Mouse (Mus musculus) gastrocnemius, adult 8-10 months (tissue): ENCODE results near the gene Gm10577. TPM values are rescaled to one million over a fixed set of nuclear protein-coding genes. Genes with fewer than 3 reads are reported as not detected.

Source experiments
- DNase-seq, 2 experiments: peaks; one replicate each; pipeline ENCODE4 v3.0.0; 2022; ENCODE audit warnings: low spot score in 2 of 2
- total RNA-seq, 4 experiments: library from RNA; stranded (reverse); gene quantifications; 2 replicates each; pipeline ENCODE4 v1.2.4; 2022

Gm10577 gene
- total RNA-seq, 4 experiments from 2014 or later, result not detected

DNA sequence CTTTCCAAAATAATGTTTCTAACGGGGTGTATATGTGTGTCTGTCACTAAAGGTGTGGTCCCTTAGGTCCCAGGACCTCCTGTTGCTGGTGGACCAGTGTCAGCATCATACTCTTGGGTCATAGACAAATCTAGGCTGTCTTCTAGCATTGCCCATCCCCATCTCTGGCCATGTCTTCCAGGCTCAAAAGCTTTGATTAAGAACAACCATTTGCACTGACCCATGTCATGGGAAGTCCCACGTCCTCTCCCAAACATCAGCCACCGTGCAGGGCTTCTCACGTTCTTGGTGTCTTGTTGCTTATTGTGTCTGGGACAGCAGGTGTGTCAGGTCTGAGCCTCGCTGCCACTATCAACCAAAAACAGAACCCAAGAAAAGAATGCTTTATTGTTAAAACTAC is 24.9 kb downstream of the Gm10577 start:
- no peak for DNase-seq

DNA sequence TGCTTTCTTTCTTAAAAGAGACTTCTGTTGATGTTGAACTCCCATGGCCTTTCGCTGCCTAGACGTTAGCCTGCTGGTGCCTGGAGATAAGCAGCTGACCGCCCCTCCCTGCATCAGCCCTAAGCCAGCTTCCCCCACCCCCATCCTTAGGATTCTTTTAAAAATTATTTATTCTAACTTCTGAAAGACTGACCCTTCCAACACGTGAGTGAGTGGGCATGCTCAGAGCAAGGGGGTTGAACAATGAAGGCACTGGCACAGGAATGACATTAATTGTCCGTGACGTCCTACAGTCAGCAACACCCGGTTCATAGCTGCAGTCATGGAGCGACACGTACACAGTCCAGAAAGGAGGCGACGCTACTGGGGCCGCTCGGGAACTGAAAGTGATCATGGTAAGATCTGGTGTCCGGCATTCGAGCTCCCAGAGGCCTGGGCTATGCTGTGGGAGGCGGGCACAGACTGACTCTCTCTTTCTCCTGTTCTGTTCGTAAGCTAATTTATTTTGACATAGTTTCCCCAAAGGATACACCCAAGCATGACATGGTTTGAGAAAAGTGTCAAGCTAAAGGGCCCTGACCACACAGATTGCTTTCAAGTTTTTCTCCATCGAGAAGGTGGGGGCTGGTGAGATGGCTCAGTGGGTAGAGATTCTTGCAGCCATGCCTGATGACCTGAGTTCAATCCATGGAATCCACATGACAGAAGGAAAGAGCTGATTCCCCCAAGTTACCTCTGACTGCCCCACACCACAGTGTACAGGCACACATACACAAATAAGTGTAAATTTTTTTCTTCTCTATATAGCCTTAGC is 25.8 kb downstream of the Gm10577 start:
- DNase-seq, result no peak

DNA sequence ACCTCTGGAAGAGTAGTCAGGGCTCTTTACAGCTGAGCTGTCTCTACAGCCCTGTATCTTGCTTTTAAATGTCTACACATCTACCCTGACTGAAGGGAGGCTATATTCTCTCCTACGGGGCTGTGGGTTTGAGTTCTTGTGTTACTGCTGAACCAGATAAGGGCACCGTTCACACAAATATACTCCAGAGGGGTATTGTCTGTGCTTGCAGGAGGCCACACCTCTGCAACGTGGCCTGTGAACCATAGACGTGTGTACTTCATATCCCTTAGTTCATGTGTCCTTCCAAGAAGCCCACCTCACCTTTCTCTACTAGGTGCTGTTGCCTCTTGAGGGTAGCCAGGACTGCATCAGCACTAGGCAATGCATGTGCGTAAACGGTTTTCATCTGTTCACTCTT is 28.4 kb downstream of the Gm10577 start:
- no peak for DNase-seq

DNA sequence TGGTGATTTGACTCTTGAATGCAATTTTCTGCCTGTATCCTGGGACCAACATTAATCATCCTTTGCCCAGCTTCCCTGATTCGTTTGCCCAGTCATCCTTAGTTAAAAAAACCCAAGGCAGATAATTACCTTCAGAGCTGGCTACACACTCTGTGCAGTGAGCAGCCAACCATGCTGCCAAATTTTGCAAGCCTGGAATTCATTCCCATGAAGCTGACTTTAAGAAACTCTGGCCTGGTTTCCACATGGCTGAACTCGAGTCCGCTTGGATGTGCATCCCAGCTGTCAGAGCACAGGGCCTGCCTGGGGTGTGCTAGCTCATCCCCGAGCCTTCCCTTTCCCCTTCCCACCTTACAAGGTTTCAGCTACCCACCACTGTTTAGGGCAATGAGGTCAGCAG is 29.5 kb downstream of the Gm10577 start:
- DNase-seq, result no peak

DNA sequence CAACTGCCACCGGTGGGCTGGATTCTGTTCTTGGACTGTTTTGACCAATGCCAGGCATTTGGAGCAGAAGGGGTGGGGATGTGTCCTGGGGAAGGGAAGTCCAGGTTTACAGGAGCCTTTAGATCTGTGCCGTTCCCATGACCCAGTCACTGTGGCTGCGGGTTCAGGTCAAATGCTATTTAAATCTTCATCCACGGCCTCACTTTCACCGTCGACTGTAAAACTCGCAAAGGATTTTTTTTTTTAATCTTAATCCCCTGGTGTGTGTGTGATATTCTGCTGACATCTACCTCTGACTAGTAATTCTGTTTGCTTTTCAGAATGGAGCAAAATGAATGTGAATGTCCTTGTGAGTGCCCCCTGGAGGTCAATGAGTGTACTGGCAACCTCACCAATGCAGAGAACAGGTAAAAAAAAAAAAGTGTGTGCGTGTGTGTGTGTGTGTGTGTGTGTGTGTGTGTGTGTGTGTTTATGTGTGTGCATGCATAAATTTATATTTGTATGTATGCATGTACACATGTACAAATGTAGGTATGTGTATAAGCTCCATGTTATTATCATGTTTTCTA is 32.2 kb downstream of the Gm10577 start:
- no peak for DNase-seq

DNA sequence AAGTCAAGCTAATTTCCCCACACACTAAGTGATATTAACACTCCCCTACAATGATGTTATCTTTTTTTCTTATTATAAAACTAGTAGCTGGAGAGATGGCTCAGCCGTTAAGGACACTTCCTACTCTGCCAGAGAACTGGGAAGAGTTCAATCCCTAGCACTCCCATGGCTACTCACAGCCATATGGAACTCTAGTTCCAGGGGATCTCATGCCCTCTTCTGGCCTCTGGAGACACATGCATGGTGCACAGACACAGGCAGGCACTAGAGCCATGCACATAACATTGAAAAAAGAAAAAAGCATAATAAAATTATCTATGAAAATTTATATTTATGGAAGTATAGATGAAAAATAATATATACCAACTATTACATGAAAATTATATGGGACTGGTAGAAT is 33.3 kb downstream of the Gm10577 start:
- DNase-seq, result no peak

DNA sequence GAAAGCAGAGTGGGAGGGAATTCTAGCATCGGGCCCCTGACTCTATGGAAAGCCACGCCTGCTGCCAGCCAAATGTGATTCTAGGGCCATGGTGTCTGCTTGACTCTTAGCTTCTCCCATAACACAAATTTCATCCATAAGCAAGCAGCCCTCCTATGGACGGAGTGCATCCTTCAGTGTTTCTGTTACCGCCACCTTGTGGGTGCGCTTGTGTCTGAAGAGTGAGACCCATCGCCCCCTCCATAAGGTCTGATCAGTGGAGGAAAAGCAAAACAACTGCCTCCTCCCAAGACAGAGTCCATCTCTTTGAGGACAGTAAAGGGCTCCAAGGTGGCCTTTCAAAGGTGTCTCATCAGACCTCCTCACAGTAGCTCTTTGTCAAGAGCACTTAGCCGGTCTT is 43.0 kb downstream of the Gm10577 start:
- DNase-seq, result no peak

DNA sequence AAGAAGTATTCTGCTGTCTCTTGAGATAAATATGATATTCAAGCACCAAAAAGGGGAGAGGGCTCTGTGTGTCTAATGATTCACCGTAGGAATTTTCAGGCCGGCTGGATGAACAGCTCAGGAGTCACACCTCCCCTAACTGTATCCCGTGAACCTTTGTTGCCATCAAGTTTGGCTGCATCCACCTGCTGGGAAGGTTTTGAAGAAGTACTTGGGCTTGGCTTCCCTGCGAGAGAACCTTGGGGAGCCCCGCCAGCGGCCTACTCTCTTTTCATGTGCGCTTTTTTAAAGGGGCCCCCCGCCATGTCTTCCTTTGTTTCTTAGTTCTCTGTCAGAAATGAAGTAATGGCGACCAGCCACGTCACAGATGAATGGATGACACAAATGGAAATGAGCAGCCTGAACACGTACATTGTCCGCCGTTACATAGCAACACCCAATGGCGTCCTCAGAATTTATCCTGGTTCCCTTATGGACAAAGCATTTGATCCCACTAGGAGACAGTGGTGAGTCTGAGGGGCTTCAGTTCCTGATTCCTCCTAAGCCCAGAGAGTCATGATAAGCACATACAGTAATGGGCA is 46.0 kb downstream of the Gm10577 start:
- no peak for DNase-seq

DNA sequence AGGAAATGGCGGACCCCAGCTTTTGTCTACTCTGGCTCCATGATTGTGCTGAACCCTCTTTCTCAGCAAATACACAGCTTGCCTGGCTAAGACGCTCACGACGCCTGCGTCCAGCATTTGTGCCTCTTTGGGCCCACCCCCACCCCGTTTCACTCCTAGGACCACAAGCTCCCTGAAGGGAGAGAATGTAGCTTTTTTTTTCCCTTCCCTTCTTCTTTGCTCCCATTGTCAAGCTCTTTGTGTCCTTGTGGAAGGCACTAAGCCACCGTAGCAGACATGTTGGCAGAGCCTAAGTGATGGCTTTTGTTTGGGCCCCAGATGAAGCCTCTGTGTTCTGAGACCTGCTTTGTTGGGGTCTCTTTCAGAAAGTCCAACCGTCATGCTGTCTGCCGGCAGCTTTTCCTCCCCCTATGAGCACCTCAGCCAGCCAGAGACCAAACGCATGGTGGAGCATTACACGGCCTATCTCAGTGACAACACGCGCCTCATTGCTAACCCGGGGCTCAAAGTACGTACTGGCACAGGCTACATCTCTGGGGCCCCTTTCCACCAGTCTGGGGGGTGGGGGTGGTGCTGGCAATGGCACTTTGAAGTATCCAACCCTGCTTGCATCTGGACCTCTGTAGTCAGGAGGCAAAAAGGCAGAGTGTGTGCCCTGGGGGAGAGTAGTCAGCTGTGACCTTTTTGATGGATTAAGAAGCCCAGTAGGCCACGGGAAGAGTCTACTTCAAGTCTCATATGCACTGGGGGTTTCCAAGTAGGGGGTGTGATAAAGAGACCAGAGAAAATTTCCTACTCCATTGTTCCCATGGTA is 46.6 kb downstream of the Gm10577 start:
- DNase-seq, result no peak

Other genes with a start within 250 kb of the Gm10577 start
- 10 to 100 TPM in 1 of 4 experiments, 1 to 10 TPM in 3; 3.0 to 10.7 (median 5.8) TPM for gene Cachd1, start 244.0 kb downstream of the Gm10577 start, total RNA-seq
- gene Raver2, start 48.3 kb upstream of the Gm10577 start, total RNA-seq, result 1 to 10 TPM; 1.8 to 3.5 (median 2.3) TPM
- 100 to 1,000 TPM in 3 of 4 experiments, 10 to 100 TPM in 1; 92.6 to 112 (median 104) TPM for gene Jak1, start 244.6 kb upstream of the Gm10577 start, total RNA-seq